Mouse (Mus musculus) cerebellum, postnatal 25 days (tissue): ENCODE measurements around the gene Gm17631.
"Not testable (repeated sequence)": the region's sequence is repeated elsewhere in the genome, so short reads cannot be mapped to it uniquely, and the experiment has no call there.

ENCODE experiments used
- DNase-seq, 2 experiments: peaks; one replicate each; pipeline ENCODE4 v3.0.0; 2021; ENCODE audit warnings: mixed read lengths in 2 of 2

The Gm17631 gene

DNA sequence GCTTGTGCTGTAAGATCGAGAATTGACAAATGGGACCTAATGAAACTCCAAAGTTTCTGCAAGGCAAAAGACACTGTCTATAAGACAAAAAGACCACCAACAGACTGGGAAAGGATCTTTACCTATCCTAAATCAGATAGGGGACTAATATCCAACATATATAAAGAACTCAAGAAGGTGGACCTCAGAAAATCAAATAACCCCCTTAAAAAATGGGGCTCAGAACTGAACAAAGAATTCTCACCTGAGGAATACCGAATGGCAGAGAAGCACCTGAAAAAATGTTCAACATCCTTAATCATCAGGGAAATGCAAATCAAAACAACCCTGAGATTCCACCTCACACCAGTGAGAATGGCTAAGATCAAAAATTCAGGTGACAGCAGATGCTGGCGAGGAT, at the start of gene Gm17631:
Gene Gm17631, plus strand, starts transcription at position 301 of the 400 bp plus-strand sequence.
- DNase-seq, result not testable (repeated sequence)

DNA sequence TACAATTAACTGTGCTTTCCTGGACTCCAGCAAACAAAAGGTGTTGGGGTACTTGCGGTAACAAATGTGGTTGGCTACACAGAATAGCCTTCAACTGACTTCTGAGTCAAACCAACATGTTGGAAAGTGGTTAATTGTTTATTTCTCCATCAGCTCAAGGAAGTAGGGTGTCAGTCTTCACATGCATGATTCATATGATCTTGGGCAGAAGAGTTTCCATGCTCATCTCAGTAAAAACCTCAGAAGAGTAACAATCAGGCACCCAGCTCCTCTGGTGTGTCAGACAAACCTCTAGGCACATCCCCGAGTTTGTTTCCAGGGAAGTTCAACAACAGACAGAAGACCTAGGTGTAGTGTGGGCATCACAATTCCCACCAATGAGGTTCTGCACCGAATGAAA, 44.7 kb upstream of the Gm17631 start:
- DNase-seq, result no peak

DNA sequence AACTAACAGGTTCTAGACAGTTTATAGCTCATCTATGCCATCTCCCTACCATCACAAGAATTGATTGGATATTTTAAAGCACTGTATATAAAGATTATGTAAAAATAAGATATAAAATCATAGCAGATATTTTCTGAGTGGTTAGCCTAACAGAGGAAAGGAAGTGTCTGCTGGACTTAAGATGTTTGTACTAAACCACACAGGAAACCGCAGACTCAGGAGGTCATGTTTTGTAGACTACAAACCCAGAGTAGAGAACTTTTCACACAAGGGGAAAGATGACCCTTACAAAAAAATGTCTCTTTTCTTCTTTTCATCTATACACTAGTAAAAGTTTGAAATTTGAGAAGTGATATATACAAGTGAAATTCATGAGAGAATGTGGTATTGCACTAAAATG, 38.4 kb upstream of the Gm17631 start:
- no peak for DNase-seq

DNA sequence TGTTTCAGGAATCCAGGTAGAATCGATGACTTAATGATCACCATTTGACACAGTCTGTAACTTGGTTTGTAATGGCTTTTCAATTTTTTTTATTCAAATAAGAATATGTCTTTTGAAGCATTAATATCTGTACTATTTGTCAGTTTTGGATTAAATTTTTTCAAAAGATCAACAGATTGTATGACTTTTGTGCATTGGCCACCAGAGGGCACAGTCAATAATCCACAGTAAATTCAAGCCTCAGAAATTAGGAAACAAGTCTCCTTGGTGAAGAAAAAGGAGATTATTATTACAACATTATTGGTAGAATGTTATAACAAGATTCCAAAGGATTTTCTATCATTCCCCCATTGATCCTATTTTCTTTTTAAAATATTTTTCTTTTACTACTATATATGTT, 36.9 kb upstream of the Gm17631 start:
- no peak for DNase-seq

DNA sequence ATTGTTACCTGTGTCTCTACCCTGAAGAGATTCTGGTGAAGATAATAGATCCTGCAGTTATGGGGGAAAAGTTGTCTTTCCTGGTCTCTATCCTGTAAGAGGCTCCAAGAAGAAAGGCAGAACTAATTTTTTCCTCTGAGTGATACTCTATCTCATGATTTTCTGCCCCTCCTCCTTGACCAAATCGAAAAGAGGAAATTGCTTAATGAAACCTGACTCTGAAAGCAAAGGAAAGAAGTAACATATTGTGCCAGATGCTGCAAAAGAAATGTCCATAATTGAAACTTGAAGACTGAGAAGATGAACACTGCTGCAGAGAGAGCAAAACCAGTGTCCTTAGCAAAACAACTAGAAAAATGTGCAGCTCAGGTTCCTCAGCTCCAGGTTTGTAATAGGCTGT, 14.1 kb downstream of the Gm17631 start, which contains the start of gene Klra17:
Gene Klra17, minus strand, starts transcription at position 124 of the 400 bp plus-strand sequence.
- DNase-seq, result no peak

DNA sequence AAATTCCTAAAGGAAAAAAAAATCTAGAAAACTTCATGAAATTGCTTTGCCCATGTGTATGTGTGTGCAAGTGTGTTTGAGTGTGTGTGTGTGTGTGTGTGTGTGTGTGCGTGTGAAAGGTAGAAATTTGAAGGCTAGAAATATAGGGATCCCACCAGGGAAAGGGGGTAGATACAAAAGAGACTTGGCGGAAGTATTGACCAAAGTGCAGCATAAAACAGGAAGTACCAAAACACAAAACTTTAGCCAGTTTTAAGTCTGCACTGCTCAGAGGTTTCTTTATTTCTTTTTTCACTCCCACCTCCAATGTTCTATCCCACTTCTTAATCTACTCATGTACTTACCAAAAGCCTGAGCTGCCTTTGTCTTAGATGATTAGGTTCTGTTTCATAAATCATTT, 20.1 kb downstream of the Gm17631 start:
- DNase-seq, result no peak
